Mouse (Mus musculus): Measurements from ENCODE around the gene Nrg4. TPM values are rescaled to one million over a fixed set of nuclear protein-coding genes. Genes with fewer than 3 reads are reported as not detected.
"Not testable (repeated sequence)": the region's sequence is repeated elsewhere in the genome, so short reads cannot be mapped to it uniquely, and the experiment has no call there.

Gene Nrg4
- total RNA-seq, 1 experiment from 2014 or later, result 1.4 TPM

GRCm38 (mm10) chr9:55264356-55265302, 62.0 kb downstream of the Nrg4 start:
- ATAC-seq (replicated peaks; ENCODE audit: insufficient number of reproducible peaks, low FRiP score, low TSS enrichment, poor library complexity, severe bottlenecking), result no peak

- ATAC-seq (replicated peaks; ENCODE audit: insufficient number of reproducible peaks, low FRiP score, low TSS enrichment, poor library complexity, severe bottlenecking), result no peak
Measured at GRCm38 (mm10) chr9:55259741-55260140, 66.9 kb downstream of the Nrg4 start.

GRCm38 (mm10) chr9:55257105-55257504, 69.5 kb downstream of the Nrg4 start:
- ATAC-seq (replicated peaks; ENCODE audit: insufficient number of reproducible peaks, low FRiP score, low TSS enrichment, poor library complexity, severe bottlenecking), result no peak

- peak; percentile 80 for ATAC-seq (replicated peaks; ENCODE audit: insufficient number of reproducible peaks, low FRiP score, low TSS enrichment, poor library complexity, severe bottlenecking)
Measured at GRCm38 (mm10) chr9:55255604-55256003, 71.0 kb downstream of the Nrg4 start.

- no peak for ATAC-seq (replicated peaks; ENCODE audit: insufficient number of reproducible peaks, low FRiP score, low TSS enrichment, poor library complexity, severe bottlenecking)
Measured at GRCm38 (mm10) chr9:55255056-55255455, 71.6 kb downstream of the Nrg4 start.

GRCm38 (mm10) chr9:55253849-55254248, 72.8 kb downstream of the Nrg4 start:
- no peak for ATAC-seq (replicated peaks; ENCODE audit: insufficient number of reproducible peaks, low FRiP score, low TSS enrichment, poor library complexity, severe bottlenecking)

GRCm38 (mm10) chr9:55252097-55252496, 74.5 kb downstream of the Nrg4 start:
- ATAC-seq (replicated peaks; ENCODE audit: insufficient number of reproducible peaks, low FRiP score, low TSS enrichment, poor library complexity, severe bottlenecking), result not testable (repeated sequence)

- no peak for ATAC-seq (replicated peaks; ENCODE audit: insufficient number of reproducible peaks, low FRiP score, low TSS enrichment, poor library complexity, severe bottlenecking)
Measured at GRCm38 (mm10) chr9:55250595-55251247, 75.9 kb downstream of the Nrg4 start.

GRCm38 (mm10) chr9:55248465-55248864, 78.2 kb downstream of the Nrg4 start:
- no peak for ATAC-seq (replicated peaks; ENCODE audit: insufficient number of reproducible peaks, low FRiP score, low TSS enrichment, poor library complexity, severe bottlenecking)

- no peak for ATAC-seq (replicated peaks; ENCODE audit: insufficient number of reproducible peaks, low FRiP score, low TSS enrichment, poor library complexity, severe bottlenecking)
Measured at GRCm38 (mm10) chr9:55246918-55247317, 79.7 kb downstream of the Nrg4 start.

- no peak for ATAC-seq (replicated peaks; ENCODE audit: insufficient number of reproducible peaks, low FRiP score, low TSS enrichment, poor library complexity, severe bottlenecking)
Measured at GRCm38 (mm10) chr9:55246440-55246839, 80.2 kb downstream of the Nrg4 start.

- ATAC-seq (replicated peaks; ENCODE audit: insufficient number of reproducible peaks, low FRiP score, low TSS enrichment, poor library complexity, severe bottlenecking), result not testable (repeated sequence)
Measured at GRCm38 (mm10) chr9:55245057-55245750, 81.4 kb downstream of the Nrg4 start.

- no peak for ATAC-seq (replicated peaks; ENCODE audit: insufficient number of reproducible peaks, low FRiP score, low TSS enrichment, poor library complexity, severe bottlenecking)
Measured at GRCm38 (mm10) chr9:55244079-55244478, 82.6 kb downstream of the Nrg4 start.

GRCm38 (mm10) chr9:55243280-55243679, 83.4 kb downstream of the Nrg4 start:
- no peak for ATAC-seq (replicated peaks; ENCODE audit: insufficient number of reproducible peaks, low FRiP score, low TSS enrichment, poor library complexity, severe bottlenecking)

- ATAC-seq (replicated peaks; ENCODE audit: insufficient number of reproducible peaks, low FRiP score, low TSS enrichment, poor library complexity, severe bottlenecking), result no peak
Measured at GRCm38 (mm10) chr9:55241863-55242685, 84.6 kb downstream of the Nrg4 start.

GRCm38 (mm10) chr9:55240852-55241251, 85.8 kb downstream of the Nrg4 start:
- no peak for ATAC-seq (replicated peaks; ENCODE audit: insufficient number of reproducible peaks, low FRiP score, low TSS enrichment, poor library complexity, severe bottlenecking)

- no peak for ATAC-seq (replicated peaks; ENCODE audit: insufficient number of reproducible peaks, low FRiP score, low TSS enrichment, poor library complexity, severe bottlenecking)
Measured at GRCm38 (mm10) chr9:55236235-55237165, 90.1 kb downstream of the Nrg4 start.
